Mouse (Mus musculus) thymus, adult 18-20 months (tissue): Measurements from ENCODE around the gene Oaf.

Source experiments
- DNase-seq, 2 experiments: peaks; one replicate each; pipeline ENCODE4 v3.0.0; 2022; ENCODE audit warnings: mixed read lengths in 2 of 2

The Oaf gene

GRCm38 (mm10) chr9:43242432-43242831 is 2.7 kb upstream of the Oaf start:
- DNase-seq = no peak

- DNase-seq = no peak
These were observed 2.3 kb upstream of the Oaf start for GRCm38 (mm10) chr9:43241970-43242369.

GRCm38 (mm10) chr9:43241291-43241690 is 1.6 kb upstream of the Oaf start:
- DNase-seq = no peak

- no peak for DNase-seq
These were observed 836 bp upstream of the Oaf start for GRCm38 (mm10) chr9:43240594-43240900.

- no peak for DNase-seq
These were observed 823 bp downstream of the Oaf start for GRCm38 (mm10) chr9:43238631-43239545.

- DNase-seq = no peak
These were observed 1.5 kb downstream of the Oaf start for GRCm38 (mm10) chr9:43238167-43238566.

GRCm38 (mm10) chr9:43237111-43237775 is 2.5 kb downstream of the Oaf start:
- no peak for DNase-seq

- no peak for DNase-seq
These were observed 3.1 kb downstream of the Oaf start for GRCm38 (mm10) chr9:43236576-43236975.

- DNase-seq = no peak
These were observed 3.6 kb downstream of the Oaf start for GRCm38 (mm10) chr9:43236106-43236505.

- DNase-seq = no peak
These were observed 4.4 kb downstream of the Oaf start for GRCm38 (mm10) chr9:43235336-43235735.

- no peak for DNase-seq
These were observed 5.2 kb downstream of the Oaf start for GRCm38 (mm10) chr9:43234496-43234895.

- no peak for DNase-seq
These were observed 6.2 kb downstream of the Oaf start for GRCm38 (mm10) chr9:43233515-43233914.

- DNase-seq = no peak
These were observed 6.7 kb downstream of the Oaf start for GRCm38 (mm10) chr9:43233044-43233443.

- DNase-seq = no peak
These were observed 7.4 kb downstream of the Oaf start for GRCm38 (mm10) chr9:43232286-43232685.

- DNase-seq = no peak
These were observed 7.9 kb downstream of the Oaf start for GRCm38 (mm10) chr9:43231805-43232204.

GRCm38 (mm10) chr9:43230886-43231285 is 8.8 kb downstream of the Oaf start:
- no peak for DNase-seq

- DNase-seq = no peak
These were observed 9.7 kb downstream of the Oaf start for GRCm38 (mm10) chr9:43229962-43230361.

- no peak for DNase-seq
These were observed 10.3 kb downstream of the Oaf start for GRCm38 (mm10) chr9:43229398-43229895.

- no peak for DNase-seq
These were observed 11.0 kb downstream of the Oaf start for GRCm38 (mm10) chr9:43228745-43229144.

- DNase-seq = no peak
These were observed 12.1 kb downstream of the Oaf start for GRCm38 (mm10) chr9:43227626-43228025.

GRCm38 (mm10) chr9:43226573-43227160 is 13.0 kb downstream of the Oaf start:
- DNase-seq = no peak

- DNase-seq = no peak
These were observed 14.2 kb downstream of the Oaf start for GRCm38 (mm10) chr9:43225481-43225880.

GRCm38 (mm10) chr9:43224771-43225355 is 14.8 kb downstream of the Oaf start:
- DNase-seq = no peak

- no peak for DNase-seq
These were observed 17.3 kb downstream of the Oaf start for GRCm38 (mm10) chr9:43222429-43222715.
